Mouse (Mus musculus): ENCODE data around the gene Frrs1l. TPM values are rescaled to one million over a fixed set of nuclear protein-coding genes. Genes with fewer than 3 reads are reported as not detected.
A peak's percentile ranks its signal among the peaks of the same experiment; 100 is the strongest.

Gene Frrs1l
- polyA plus RNA-seq (2016; fragmentation: Nextera tagmentation; extraction: Ambion mirVana): 2.2 TPM in 2 replicates

DNA sequence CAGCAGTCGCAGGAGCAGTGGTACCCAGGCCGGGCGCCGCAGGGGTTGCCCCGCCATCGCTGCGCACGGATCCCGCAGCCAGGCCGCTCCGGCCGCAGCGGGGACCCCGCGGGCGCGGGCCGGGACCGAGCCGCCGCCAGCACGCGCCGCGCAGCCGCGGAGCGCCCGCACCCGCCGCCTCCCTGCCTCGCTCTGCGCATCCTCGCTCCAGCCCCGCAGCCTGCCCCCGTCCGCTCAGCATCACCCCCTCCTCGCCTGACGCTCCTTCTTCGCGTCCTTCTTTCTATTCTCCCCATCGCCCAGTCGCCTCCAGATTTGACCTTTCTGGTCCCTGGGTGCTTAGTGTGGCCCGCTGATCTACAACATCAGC lies at the start of gene Frrs1l:
Frrs1l (minus strand) TSS at position 177 of the 370 bp plus-strand sequence.
- H3K27ac ChIP-seq: no peak within 1 kb of the TSS
- WGBS: under 1% methylated on average over 36 of the region's 44 CpGs

GRCm38 (mm10) chr4:57039127-57040031 lies 49.2 kb upstream of the Frrs1l start:
- H3K36me3 ChIP-seq: no peaks in the 10 kb centered on the region
- peak overlapping the region; percentile 44 for H3K9ac ChIP-seq (replicated peaks)
- peaks cover 14% of the 10 kb centered on the region for H3K4me1 ChIP-seq (replicated peaks)
- peaks cover 3% of the 10 kb centered on the region; the same call in 1 of the 2 replicates for H3K9me3 ChIP-seq
- H3K27me3 ChIP-seq: 0 out of 2 replicates have a peak, but pooled peaks cover 4% of the 10 kb centered on the region
- H3K4me3 ChIP-seq (replicated peaks): peak overlapping the region; percentile 31
- ATAC-seq (ENCODE audit: insufficient number of reproducible peaks, insufficient read depth, low FRiP score, low TSS enrichment, low read depth): no peak
- peak overlapping the region; percentile 67 for H3K4me2 ChIP-seq
- WGBS: 14% methylated on average over 22 of the region's 23 CpGs
- H3K27ac ChIP-seq: no peak overlapping the region

More for the DNA sequence above, at the start of gene Frrs1l:
- H3K27me3 ChIP-seq: peaks cover 51% of the 10 kb centered on the region
- no peaks in the 10 kb centered on the region for H3K4me1 ChIP-seq (replicated peaks)
- H3K4me3 ChIP-seq (replicated peaks): peak within 1 kb of the TSS; percentile 75
- ATAC-seq (ENCODE audit: insufficient number of reproducible peaks, insufficient read depth, low FRiP score, low TSS enrichment, low read depth): 0 out of 2 replicates have a peak, but pooled peaks have one; percentile 20
- H3K4me2 ChIP-seq: peak within 1 kb of the TSS; percentile 98
- H3K36me3 ChIP-seq: no peaks in the 10 kb centered on the region
- no peaks in the 10 kb centered on the region for H3K9me3 ChIP-seq
- H3K9ac ChIP-seq (replicated peaks): peak within 1 kb of the TSS; percentile 81

DNA sequence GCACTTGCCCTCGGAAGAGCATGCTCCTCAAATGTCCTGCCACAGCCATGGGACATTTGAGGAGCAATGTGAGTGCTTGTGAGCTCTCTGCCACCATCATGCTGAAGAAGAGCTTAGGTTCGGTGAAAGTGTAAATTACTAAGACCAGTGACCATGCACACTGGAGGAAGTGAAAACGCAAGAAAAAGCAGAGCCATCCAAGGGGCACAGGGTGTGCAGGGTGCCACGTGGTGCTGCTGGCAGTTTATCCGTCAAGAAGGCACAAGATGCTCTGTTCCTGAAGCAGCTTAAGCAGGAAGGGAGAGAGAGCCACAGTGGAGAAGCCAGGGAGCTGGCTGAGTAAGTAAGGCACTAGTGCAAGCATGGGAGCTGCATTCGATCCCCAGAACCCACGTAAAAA lies 47.4 kb upstream of the Frrs1l start:
- Histone ChIP-seq H3K4me1 (replicated peaks) (peaks cover 14% of the 10 kb centered on the region), H3K9me3 (0 out of 2 replicates have a peak, but pooled peaks cover 3% of the 10 kb centered on the region), H3K27ac (no peak overlapping the region), H3K4me3 (replicated peaks) (no peak overlapping the region), H3K27me3 (0 out of 2 replicates have a peak, but pooled peaks cover 4% of the 10 kb centered on the region), H3K36me3 (no peaks in the 10 kb centered on the region), H3K9ac (replicated peaks) (no peak overlapping the region), H3K4me2 (no peak overlapping the region)
- ATAC-seq (ENCODE audit: insufficient number of reproducible peaks, insufficient read depth, low FRiP score, low TSS enrichment, low read depth): no peak
- WGBS: 76% methylated on average over 7 of the region's 7 CpGs

DNA sequence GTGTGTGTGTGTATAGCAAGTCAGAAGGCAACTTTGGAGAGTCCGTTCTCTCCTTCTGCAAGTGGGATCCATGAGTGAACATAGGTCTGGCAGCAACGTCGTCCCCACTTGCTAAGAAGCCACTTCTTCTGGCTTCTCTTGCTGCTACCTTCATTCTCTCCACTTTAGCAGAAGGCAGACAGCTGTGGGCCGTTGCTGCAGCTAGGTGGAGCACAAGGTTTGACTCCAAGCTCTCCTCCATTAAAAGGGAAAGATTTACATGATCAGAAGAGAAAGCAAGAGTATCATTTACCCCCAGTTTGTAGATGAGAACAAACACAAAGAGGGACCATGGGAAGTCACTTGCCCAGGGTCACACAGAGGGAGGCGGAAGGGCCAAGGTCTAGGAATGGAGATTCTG lies 44.0 kb upstream of the Frrs1l start:
- Histone ChIP-seq H3K27ac (no peak overlapping the region), H3K4me2 (no peak overlapping the region), H3K9me3 (no peaks in the 10 kb centered on the region), H3K4me1 (replicated peaks) (peaks cover 1% of the 10 kb centered on the region), H3K9ac (replicated peaks) (no peak overlapping the region), H3K4me3 (replicated peaks) (no peak overlapping the region), H3K36me3 (no peaks in the 10 kb centered on the region), H3K27me3 (0 out of 2 replicates have a peak, but pooled peaks cover 4% of the 10 kb centered on the region)
- 75% methylated on average over 5 of the region's 5 CpGs for WGBS
- no peak for ATAC-seq (ENCODE audit: insufficient number of reproducible peaks, insufficient read depth, low FRiP score, low TSS enrichment, low read depth)

- H3K27ac ChIP-seq: no peak overlapping the region
- ATAC-seq (ENCODE audit: insufficient number of reproducible peaks, insufficient read depth, low FRiP score, low TSS enrichment, low read depth): no peak
- 78% methylated on average over 4 of the region's 4 CpGs for WGBS
These were observed 41.2 kb upstream of the Frrs1l start for GRCm38 (mm10) chr4:57031440-57031839.

GRCm38 (mm10) chr4:57027954-57028353 lies 37.8 kb upstream of the Frrs1l start:
- Histone ChIP-seq H3K27ac (no peak overlapping the region), H3K9ac (replicated peaks) (no peak overlapping the region), H3K4me3 (replicated peaks) (no peak overlapping the region), H3K4me1 (replicated peaks) (peaks cover 12% of the 10 kb centered on the region), H3K27me3 (no peaks in the 10 kb centered on the region), H3K9me3 (no peaks in the 10 kb centered on the region), H3K36me3 (no peaks in the 10 kb centered on the region), H3K4me2 (no peak overlapping the region)
- ATAC-seq (ENCODE audit: insufficient number of reproducible peaks, insufficient read depth, low FRiP score, low TSS enrichment, low read depth): no peak
- WGBS: 82% methylated on average over 10 of the region's 10 CpGs

More at GRCm38 (mm10) chr4:57031440-57031839, 41.2 kb upstream of the Frrs1l start:
- Histone ChIP-seq H3K4me3 (replicated peaks) (no peak overlapping the region), H3K36me3 (no peaks in the 10 kb centered on the region), H3K4me2 (no peak overlapping the region), H3K9me3 (no peaks in the 10 kb centered on the region), H3K9ac (replicated peaks) (no peak overlapping the region), H3K27me3 (no peaks in the 10 kb centered on the region), H3K4me1 (replicated peaks) (no peaks in the 10 kb centered on the region)

DNA sequence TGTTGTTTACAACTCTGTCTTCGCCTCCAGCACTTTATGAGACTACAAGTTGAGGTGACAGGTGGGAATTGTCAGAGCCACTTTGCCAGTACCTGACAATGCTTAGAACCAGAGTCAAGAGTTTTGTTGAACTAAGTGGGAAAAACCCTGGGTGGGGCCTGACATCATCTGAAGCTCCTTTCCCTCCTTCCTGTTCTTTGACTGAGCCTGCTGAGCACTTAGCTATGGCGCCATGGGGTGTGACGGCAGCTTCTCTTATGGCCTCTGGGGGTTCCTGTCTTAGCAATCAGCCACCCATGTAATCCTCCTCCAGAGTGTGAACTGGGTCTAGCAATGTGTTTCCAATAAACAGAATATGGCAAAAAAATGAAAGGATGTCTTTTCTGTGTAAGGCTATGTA lies 33.3 kb upstream of the Frrs1l start:
- WGBS: 36% methylated on average over 3 of the region's 3 CpGs
- ATAC-seq (ENCODE audit: insufficient number of reproducible peaks, insufficient read depth, low FRiP score, low TSS enrichment, low read depth): no peak

DNA sequence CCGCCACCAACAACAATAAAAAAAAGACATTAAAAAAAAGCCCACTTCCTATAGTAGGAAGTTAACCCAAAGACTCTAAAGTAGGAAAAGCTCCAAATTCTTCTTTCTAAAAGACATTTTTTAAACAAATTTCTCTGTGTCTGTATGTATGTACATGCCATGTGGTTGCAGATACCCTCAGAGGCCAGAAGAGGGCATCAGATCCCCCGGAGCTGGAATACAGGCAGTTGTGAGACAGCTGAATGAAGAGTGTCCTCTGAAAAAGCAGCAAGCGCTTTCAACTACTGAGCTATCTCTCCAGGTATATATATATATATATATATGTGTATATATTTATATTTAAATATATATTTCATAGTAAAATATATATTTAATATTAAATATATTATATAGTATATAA lies 31.1 kb upstream of the Frrs1l start:
- H3K9ac ChIP-seq (replicated peaks): no peak overlapping the region
- peaks cover 4% of the 10 kb centered on the region; the same call in 1 of the 2 replicates for H3K27me3 ChIP-seq
- no peak overlapping the region for H3K27ac ChIP-seq
- no peak for ATAC-seq (ENCODE audit: insufficient number of reproducible peaks, insufficient read depth, low FRiP score, low TSS enrichment, low read depth)
- peaks cover 19% of the 10 kb centered on the region for H3K4me1 ChIP-seq (replicated peaks)
- no peaks in the 10 kb centered on the region for H3K9me3 ChIP-seq
- WGBS: 95% methylated on average over 3 of the region's 3 CpGs
- H3K4me2 ChIP-seq: no peak overlapping the region
- H3K36me3 ChIP-seq: no peaks in the 10 kb centered on the region
- H3K4me3 ChIP-seq (replicated peaks): no peak overlapping the region

More for the DNA sequence above, 33.3 kb upstream of the Frrs1l start:
- H3K27ac ChIP-seq: no peak overlapping the region; the same call in 1 of the 2 replicates
- H3K36me3 ChIP-seq: no peaks in the 10 kb centered on the region
- H3K27me3 ChIP-seq: no peaks in the 10 kb centered on the region
- peaks cover 12% of the 10 kb centered on the region for H3K4me1 ChIP-seq (replicated peaks)
- no peaks in the 10 kb centered on the region for H3K9me3 ChIP-seq
- H3K4me2 ChIP-seq: no peak overlapping the region
- no peak overlapping the region for H3K4me3 ChIP-seq (replicated peaks)
- H3K9ac ChIP-seq (replicated peaks): no peak overlapping the region

- Histone ChIP-seq H3K9ac (replicated peaks) (no peak overlapping the region), H3K27me3 (peaks cover 5% of the 10 kb centered on the region; the same call in 1 of the 2 replicates), H3K27ac (no peak overlapping the region), H3K9me3 (no peaks in the 10 kb centered on the region), H3K4me3 (replicated peaks) (no peak overlapping the region), H3K36me3 (no peaks in the 10 kb centered on the region), H3K4me2 (no peak overlapping the region), H3K4me1 (replicated peaks) (peaks cover 8% of the 10 kb centered on the region; the same call in 1 of the 2 replicates)
- no peak for ATAC-seq (ENCODE audit: insufficient number of reproducible peaks, insufficient read depth, low FRiP score, low TSS enrichment, low read depth)
- WGBS: 22% methylated on average over 5 of the region's 5 CpGs
These were observed 27.0 kb upstream of the Frrs1l start for GRCm38 (mm10) chr4:57017229-57017628.

DNA sequence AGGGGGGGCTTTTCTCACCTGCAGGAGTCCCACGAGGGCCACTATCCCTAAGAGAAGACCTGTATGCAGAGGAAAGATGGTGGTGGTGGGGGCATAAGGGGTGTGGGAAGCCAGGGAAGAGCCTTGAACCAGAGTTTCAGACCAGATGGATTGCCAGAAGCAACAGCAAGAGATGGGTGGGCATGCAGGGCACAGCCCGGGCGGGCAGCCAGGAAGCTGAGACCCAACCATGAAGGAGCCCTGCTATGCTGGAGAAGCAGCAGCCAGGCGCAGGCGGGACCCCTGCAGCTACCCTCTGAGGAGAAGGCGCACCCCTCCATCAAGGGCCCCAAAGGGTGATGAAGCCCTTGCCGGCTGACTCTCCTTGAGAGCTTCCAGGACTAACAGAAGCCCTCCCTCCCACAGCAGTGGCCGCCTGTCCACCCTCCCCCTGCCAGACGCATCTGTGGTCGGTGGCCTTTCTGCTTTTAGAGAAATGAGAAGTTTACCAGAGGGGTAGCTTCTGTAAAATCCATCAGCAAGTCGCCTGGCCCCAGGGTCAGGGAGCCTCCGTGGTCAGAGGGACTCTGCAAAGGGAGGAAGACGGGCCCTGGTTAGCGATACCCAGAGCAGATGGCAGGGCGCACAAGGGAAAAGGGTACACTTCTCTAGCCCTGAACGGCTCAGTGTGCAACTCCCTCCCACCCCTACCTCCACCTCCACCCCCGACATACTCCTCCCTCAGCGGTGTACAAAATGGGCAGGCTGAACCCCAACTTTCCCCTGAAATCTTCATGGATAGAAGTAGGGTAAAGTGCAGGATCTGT lies 26.4 kb upstream of the Frrs1l start:
- WGBS: 39% methylated on average over 18 of the region's 18 CpGs
- Histone ChIP-seq H3K4me1 (replicated peaks) (peaks cover 8% of the 10 kb centered on the region; the same call in 1 of the 2 replicates), H3K27ac (no peak overlapping the region), H3K9ac (replicated peaks) (0 out of 2 replicates have a peak overlapping the region, but pooled peaks have one; percentile 18), H3K4me3 (replicated peaks) (no peak overlapping the region), H3K4me2 (no peak overlapping the region), H3K27me3 (peaks cover 5% of the 10 kb centered on the region; the same call in 1 of the 2 replicates), H3K36me3 (no peaks in the 10 kb centered on the region), H3K9me3 (no peaks in the 10 kb centered on the region)
- ATAC-seq (ENCODE audit: insufficient number of reproducible peaks, insufficient read depth, low FRiP score, low TSS enrichment, low read depth): no peak

GRCm38 (mm10) chr4:57015032-57015431 lies 24.8 kb upstream of the Frrs1l start:
- no peak overlapping the region for H3K9ac ChIP-seq (replicated peaks)
- no peak overlapping the region for H3K4me2 ChIP-seq
- 91% methylated on average over 5 of the region's 5 CpGs for WGBS
- H3K4me3 ChIP-seq (replicated peaks): no peak overlapping the region
- H3K9me3 ChIP-seq: no peaks in the 10 kb centered on the region
- no peak for ATAC-seq (ENCODE audit: insufficient number of reproducible peaks, insufficient read depth, low FRiP score, low TSS enrichment, low read depth)
- no peaks in the 10 kb centered on the region for H3K36me3 ChIP-seq
- peaks cover 13% of the 10 kb centered on the region; the same call in 1 of the 2 replicates for H3K4me1 ChIP-seq (replicated peaks)
- H3K27ac ChIP-seq: no peak overlapping the region
- H3K27me3 ChIP-seq: peaks cover 14% of the 10 kb centered on the region
